ENCODE assay signal across 8 mouse cellular contexts in the genomic region with DNA sequence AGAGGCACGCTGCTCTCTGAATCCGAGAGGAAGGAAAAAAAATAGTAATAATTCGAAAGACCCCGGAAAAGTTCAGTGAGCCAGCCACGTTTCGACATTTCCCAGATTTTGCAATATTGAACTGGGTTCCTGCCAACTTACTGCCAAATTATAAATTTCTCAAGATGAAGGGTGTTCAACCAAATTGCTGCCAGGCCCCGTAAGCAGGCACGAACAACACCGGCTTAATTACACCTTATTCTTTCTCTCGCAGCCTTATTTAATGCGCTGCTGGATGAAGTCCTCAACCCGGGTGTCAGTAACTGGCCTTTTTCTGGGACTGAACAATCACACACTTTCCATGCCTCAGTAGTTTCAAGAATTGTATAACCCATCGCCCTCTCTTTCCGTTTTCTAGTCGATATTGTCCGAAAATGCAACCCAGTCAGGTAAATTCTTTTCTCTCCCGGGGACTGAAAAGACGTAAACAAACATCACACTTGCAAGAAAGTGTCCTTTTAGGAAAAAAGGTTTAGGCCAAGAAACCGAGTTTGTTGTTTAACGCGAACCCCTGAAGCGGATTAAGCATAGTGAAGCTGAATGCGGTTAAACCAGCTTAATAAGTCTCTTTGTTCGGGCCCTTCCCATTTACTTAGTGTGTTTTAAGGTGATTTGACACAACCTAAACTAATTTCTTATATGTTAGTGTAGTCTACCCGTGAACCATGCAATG. TPM values are rescaled to one million over a fixed set of nuclear protein-coding genes. Genes with fewer than 3 reads are reported as not detected.
DNase-seq lines count a peak whose midpoint lies in the region; ATAC-seq and TF ChIP-seq lines count a peak whose summit lies in the region.

No protein-coding gene starts in this region.

- H3K4me1 ChIP-seq in neural tube, embryonic 11.5 days (ENCODE audit: control insufficient read depth, insufficient read depth, low read length) = peaks cover 15% of the 10 kb centered on the region
- H3K4me1 ChIP-seq in bone marrow, adult 2 months (ENCODE audit: control insufficient read depth, insufficient read depth, low read length) = peaks cover 2% of the 10 kb centered on the region; the same call in 1 of the 2 replicates
- H3K4me1 ChIP-seq in heart, embryonic 15.5 days (replicated peaks) = peaks cover 24% of the 10 kb centered on the region
- H3K4me1 ChIP-seq in lung, embryonic 14.5 days (ENCODE audit: insufficient read depth) = peaks cover 11% of the 10 kb centered on the region

- TF ChIP-seq CTCF in bone marrow, adult 2 months (IDR thresholded peaks at IDR 0.05; ENCODE audit: control insufficient read depth, insufficient read depth, low read length) = no peak
- no peak for TF ChIP-seq CTCF in lung, embryonic 14.5 days (IDR thresholded peaks at IDR 0.05; ENCODE audit: low read depth)

- DNase-seq in neural tube, embryonic 11.5 days (ENCODE audit: low spot score) = no peak
- no peak for DNase-seq in neural tube, embryonic 10.5 days (ENCODE audit: extremely low spot score, low spot score)
- DNase-seq in lung, embryonic 14.5 days = peak; percentile 75
- DNase-seq in right cerebral cortex, postnatal 4 days = no peak
- DNase-seq in thymus, postnatal 25 days = no peak
- no peak for DNase-seq in thymus, postnatal 14 days

- ATAC-seq in neural tube, embryonic 11.5 days (ENCODE audit: insufficient read depth, low FRiP score, low TSS enrichment) = no peak
- ATAC-seq in heart, embryonic 15.5 days (replicated peaks; ENCODE audit: insufficient number of reproducible peaks, insufficient read depth, low FRiP score, low read depth) = no peak
- no peak for ATAC-seq in lung, embryonic 14.5 days (ENCODE audit: insufficient read depth)

- no peaks in the 10 kb centered on the region for H3K36me3 ChIP-seq in neural tube, embryonic 11.5 days (ENCODE audit: control insufficient read depth, insufficient read depth, low read length)
- H3K36me3 ChIP-seq in heart, embryonic 15.5 days = no peaks in the 10 kb centered on the region
- H3K36me3 ChIP-seq in lung, embryonic 14.5 days (ENCODE audit: insufficient read depth) = no peaks in the 10 kb centered on the region

- H3K4me2 ChIP-seq in neural tube, embryonic 11.5 days (ENCODE audit: low read depth) = peak overlapping the region; percentile 61
- H3K4me2 ChIP-seq in heart, embryonic 15.5 days = peak overlapping the region; percentile 77
- H3K4me2 ChIP-seq in lung, embryonic 14.5 days = peak overlapping the region; percentile 74

- H3K4me3 ChIP-seq in neural tube, embryonic 11.5 days (ENCODE audit: low read depth, low read length) = peak overlapping the region; percentile 57
- H3K4me3 ChIP-seq in bone marrow, adult 2 months (replicated peaks; ENCODE audit: control insufficient read depth, low read depth, low read length) = peak overlapping the region; percentile 77
- peak overlapping the region; percentile 77 for H3K4me3 ChIP-seq in heart, embryonic 15.5 days
- peak overlapping the region; percentile 62 for H3K4me3 ChIP-seq in lung, embryonic 14.5 days (ENCODE audit: low read depth, low read length)

- peak overlapping the region; percentile 100 for H3K27ac ChIP-seq in neural tube, embryonic 11.5 days (ENCODE audit: low read depth, low read length)
- peak overlapping the region; percentile 100 for H3K27ac ChIP-seq in bone marrow, adult 2 months (ENCODE audit: control insufficient read depth, insufficient read depth, low read depth, low read length, poor library complexity)
- peak overlapping the region; percentile 100 for H3K27ac ChIP-seq in heart, embryonic 15.5 days
- H3K27ac ChIP-seq in lung, embryonic 14.5 days (ENCODE audit: low read depth) = peak overlapping the region; percentile 100

- H3K9ac ChIP-seq in neural tube, embryonic 11.5 days (ENCODE audit: low read length) = peak overlapping the region; percentile 91
- peak overlapping the region; percentile 81 for H3K9ac ChIP-seq in heart, embryonic 15.5 days
- peak overlapping the region; percentile 85 for H3K9ac ChIP-seq in lung, embryonic 14.5 days

- H3K27me3 ChIP-seq in neural tube, embryonic 11.5 days (ENCODE audit: control insufficient read depth, insufficient read depth, low read length) = no peaks in the 10 kb centered on the region
- H3K27me3 ChIP-seq in heart, embryonic 15.5 days = no peaks in the 10 kb centered on the region
- no peaks in the 10 kb centered on the region for H3K27me3 ChIP-seq in lung, embryonic 14.5 days (ENCODE audit: insufficient read depth, low read length)

- 8% methylated on average over 25 of the region's 25 CpGs for WGBS in neural tube, embryonic 11.5 days
- 15% methylated on average over 25 of the region's 25 CpGs for WGBS in bone marrow, adult 2 months
- 21% methylated on average over 25 of the region's 25 CpGs for WGBS in heart, embryonic 15.5 days
- WGBS in lung, embryonic 14.5 days = 13% methylated on average over 25 of the region's 25 CpGs

- no peaks in the 10 kb centered on the region for H3K9me3 ChIP-seq in neural tube, embryonic 11.5 days (ENCODE audit: control insufficient read depth, low read length)
- no peaks in the 10 kb centered on the region for H3K9me3 ChIP-seq in heart, embryonic 15.5 days (replicated peaks)
- no peaks in the 10 kb centered on the region for H3K9me3 ChIP-seq in lung, embryonic 14.5 days (ENCODE audit: low read depth, low read length)

- no peak for TF ChIP-seq POLR2A in bone marrow, adult 2 months (IDR thresholded peaks at IDR 0.05; ENCODE audit: borderline replicate concordance, control insufficient read depth, low read depth, low read length)

RNA-seq across cellular contexts. Expression of a gene that starts 58.4 kb away (rescaled TPM):
- polyA plus RNA-seq in neural tube, embryonic 11.5 days (2014; fragmentation: Nextera tagmentation; extraction: Ambion mirVana) = 42.5 and 43.1 TPM in 2 replicates
- polyA plus RNA-seq in bone marrow, adult 2 months (2011; ENCODE audit: insufficient read depth, insufficient read length, low replicate concordance, missing spikeins) = 38.2 and 76.0 TPM in 2 replicates
- polyA plus RNA-seq in heart, embryonic 15.5 days (2015; fragmentation: Nextera tagmentation; extraction: Ambion mirVana) = 16.5 and 20.4 TPM in 2 replicates
- polyA plus RNA-seq in lung, embryonic 14.5 days (2014; fragmentation: Nextera tagmentation; extraction: Ambion mirVana) = 40.1 and 44.7 TPM in 2 replicates
